Mouse (Mus musculus) testis, postnatal 10 days (tissue): ENCODE data around the gene Erlin1.

Experiments
- DNase-seq: peaks from one replicate; pipeline ENCODE4 v3.0.0; 2021; ENCODE audit warnings: low spot score

Gene Erlin1

GRCm38 (mm10) chr19:43998802-43999527 is 70.6 kb downstream of the Erlin1 start:
- DNase-seq = no peak

GRCm38 (mm10) chr19:43998101-43998500 is 71.5 kb downstream of the Erlin1 start:
- no peak for DNase-seq

- DNase-seq = no peak
These were observed 74.2 kb downstream of the Erlin1 start for GRCm38 (mm10) chr19:43995427-43995826.

- DNase-seq = no peak
These were observed 77.1 kb downstream of the Erlin1 start for GRCm38 (mm10) chr19:43992464-43992863.

- no peak for DNase-seq
These were observed 79.2 kb downstream of the Erlin1 start for GRCm38 (mm10) chr19:43990362-43990761.

GRCm38 (mm10) chr19:43986069-43986794 is 83.4 kb downstream of the Erlin1 start, which contains the start of gene Cpn1:
Gene Cpn1, minus strand, starts transcription at chr19:43986556.
- DNase-seq = no peak
